Mouse (Mus musculus) stomach, embryonic 14.5 days (tissue): ENCODE data around the gene Fam72a. TPM values are rescaled to one million over a fixed set of nuclear protein-coding genes. Genes with fewer than 3 reads are reported as not detected.
A peak's percentile ranks its signal among the peaks of the same experiment; 100 is the strongest.
"Not testable (repeated sequence)": the region's sequence is repeated elsewhere in the genome, so short reads cannot be mapped to it uniquely, and the experiment has no call there.

Experiments
- ATAC-seq: fragments of 200-750 bp; cut with Nextera tagmentation; 2 replicates; pipeline ENCODE4 v1.8.0; 2017; ENCODE audit warnings: low read depth, moderate TSS enrichment; ENCODE audit not compliant: insufficient number of reproducible peaks, insufficient read depth, low FRiP score
- H3K27ac ChIP-seq: fragments of 300-500 bp; sonication (generic); 2 replicates; pipeline ENCODE4 v1.5.1; 2014; ENCODE audit warnings: mild to moderate bottlenecking, low read length, moderate library complexity, mixed read lengths
- H3K27me3 ChIP-seq: fragments of 300-500 bp; sonication (generic); 2 replicates; pipeline ENCODE4 v1.6.1; 2014; ENCODE audit warnings: low read length, control low read depth, mixed read lengths; ENCODE audit not compliant: control insufficient read depth, insufficient read depth
- H3K36me3 ChIP-seq: fragments of 300-500 bp; sonication (generic); 2 replicates; pipeline ENCODE4 v1.6.1; 2014; ENCODE audit warnings: mild to moderate bottlenecking, control low read depth, low read length, moderate library complexity, mixed read lengths; ENCODE audit not compliant: control insufficient read depth, insufficient read depth
- H3K4me1 ChIP-seq: fragments of 300-500 bp; sonication (generic); 2 replicates; pipeline ENCODE4 v1.6.1; 2014; ENCODE audit warnings: low read length, control low read depth, mixed read lengths; ENCODE audit not compliant: control insufficient read depth, insufficient read depth
- H3K4me2 ChIP-seq: fragments of 300-500 bp; sonication (generic); replicated peaks from 2 replicates; pipeline ENCODE4 v1.6.1; 2014; ENCODE audit warnings: low read depth, low read length, control low read depth
- H3K4me3 ChIP-seq: fragments of 300-500 bp; sonication (generic); 2 replicates; pipeline ENCODE4 v1.5.1; 2014; ENCODE audit warnings: low read depth, low read length, control low read depth
- H3K9ac ChIP-seq: fragments of 300-500 bp; sonication (generic); replicated peaks from 2 replicates; pipeline ENCODE4 v1.6.1; 2014; ENCODE audit warnings: low read depth, mild to moderate bottlenecking, control low read depth, low read length, moderate library complexity, mixed read lengths
- H3K9me3 ChIP-seq: fragments of 300-500 bp; sonication (generic); 2 replicates; pipeline ENCODE4 v1.6.1; 2016; ENCODE audit warnings: low read depth, low read length, control low read depth; ENCODE audit not compliant: control insufficient read depth
- WGBS: fragments of 180-500 bp; shearing (Covaris S2); extraction: QIAGEN DNeasy Blood & Tissue Kit; methylation state at CpG from one replicate; pipeline ENCODE4 v1.1.7; 2014; 5-methylcytosine and 5-hydroxymethylcytosine counted together
- polyA plus RNA-seq: library from polyadenylated mRNA; unstranded; fragments of >200 nt; fragmentation: Nextera tagmentation; extraction: Ambion mirVana; gene quantifications from 2 replicates; pipeline ENCODE4 v1.2.1, GENCODE M21; 2014

The Fam72a gene
- polyA plus RNA-seq, 1 experiment from 2014 or later, result 3.2 TPM

DNA sequence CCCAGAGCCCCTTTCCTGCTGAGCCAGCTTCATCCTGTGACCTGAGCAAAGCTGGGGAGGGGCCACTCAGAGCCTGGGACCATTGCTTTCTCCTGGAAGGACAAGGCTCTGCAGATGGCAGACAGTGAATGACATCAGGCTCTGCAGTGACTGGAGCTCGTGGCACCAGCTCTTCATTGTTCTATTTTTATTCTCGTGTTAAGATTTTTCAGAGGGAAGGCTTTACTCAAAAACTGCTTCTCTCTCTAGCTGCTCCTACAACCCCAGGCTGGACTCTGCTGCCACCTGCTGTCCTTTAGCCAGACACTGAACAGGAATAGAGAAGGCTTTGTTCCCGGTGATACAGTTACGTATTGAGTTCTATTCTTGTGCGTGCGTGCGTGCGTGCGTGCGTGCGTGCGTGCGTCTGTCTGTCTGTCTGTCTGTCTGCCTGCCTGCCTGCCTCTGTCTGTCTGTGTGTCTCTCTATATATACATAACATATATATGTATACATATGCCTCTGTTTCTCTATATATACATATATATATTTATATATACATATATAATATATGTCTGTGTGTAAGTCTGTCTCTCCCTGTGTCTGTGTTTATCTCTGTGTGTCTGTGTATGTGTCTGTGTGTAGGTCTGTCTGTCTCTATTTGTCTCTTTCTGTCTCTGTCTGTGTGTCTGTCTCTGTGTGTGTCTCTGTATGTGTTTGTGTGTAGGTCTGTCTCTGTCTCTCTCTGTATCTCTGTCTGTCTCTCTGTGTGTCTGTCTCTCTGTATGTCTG, 27.5 kb downstream of the Fam72a start:
- H3K27ac ChIP-seq, result no peak overlapping the region
- ATAC-seq, result peak; percentile 86; the same call in 1 of the 2 replicates
- WGBS, result 17% methylated on average over 13 of the region's 13 CpGs
- H3K4me3 ChIP-seq, result no peak overlapping the region
- H3K9ac ChIP-seq, result no peak overlapping the region
- no peaks in the 10 kb centered on the region for H3K4me1 ChIP-seq
- no peaks in the 10 kb centered on the region for H3K36me3 ChIP-seq
- H3K27me3 ChIP-seq, result no peaks in the 10 kb centered on the region
- H3K4me2 ChIP-seq, result peak overlapping the region; percentile 27; the same call in 1 of the 2 replicates
- H3K9me3 ChIP-seq, result no peaks in the 10 kb centered on the region

DNA sequence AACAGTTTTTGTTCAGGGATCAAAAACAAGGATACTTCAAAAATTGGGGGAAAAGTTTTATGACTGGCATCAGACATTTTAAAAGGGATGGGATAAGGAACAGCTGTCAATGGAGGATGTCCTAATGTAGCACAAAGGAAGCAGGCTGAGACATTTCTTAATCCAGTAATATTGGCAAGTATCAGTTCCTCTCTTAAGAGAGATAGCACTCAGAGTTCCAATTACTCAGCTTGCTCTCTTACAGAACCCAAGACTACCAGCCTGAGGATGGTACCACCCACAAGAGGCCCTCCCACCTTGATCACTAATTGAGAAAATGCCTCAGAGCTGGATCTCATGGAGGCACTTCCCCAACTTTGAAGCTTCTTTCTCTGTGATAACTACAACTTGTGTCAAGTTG, 32.8 kb downstream of the Fam72a start:
- Histone ChIP-seq H3K36me3 (no peaks in the 10 kb centered on the region), H3K4me1 (no peaks in the 10 kb centered on the region), H3K27me3 (no peaks in the 10 kb centered on the region), H3K9ac (no peak overlapping the region), H3K4me3 (no peak overlapping the region), H3K4me2 (no peak overlapping the region), H3K9me3 (no peaks in the 10 kb centered on the region), H3K27ac (no peak overlapping the region)
- no peak for ATAC-seq

DNA sequence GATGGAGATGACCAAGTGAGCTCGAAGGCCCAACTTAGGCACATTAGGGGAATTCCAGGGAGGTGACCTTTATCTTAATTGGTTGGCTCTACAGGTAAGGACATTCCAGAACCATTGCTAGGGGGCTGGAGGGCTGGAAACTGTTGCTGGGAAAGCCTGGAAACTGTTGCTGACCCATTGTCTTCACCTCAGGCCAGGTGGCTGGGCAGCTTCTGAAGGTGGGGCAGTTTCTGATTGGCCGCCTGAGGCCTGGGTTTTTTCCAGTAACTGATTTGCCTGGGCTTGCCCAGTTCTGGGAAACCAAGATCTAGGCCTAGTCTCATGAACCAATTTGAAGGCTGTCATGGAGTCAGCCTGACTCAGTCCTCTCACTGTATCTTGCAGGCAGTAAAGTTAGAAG, 34.4 kb downstream of the Fam72a start:
- Histone ChIP-seq H3K27me3 (no peaks in the 10 kb centered on the region), H3K4me1 (no peaks in the 10 kb centered on the region), H3K4me2 (no peak overlapping the region), H3K9me3 (no peaks in the 10 kb centered on the region), H3K27ac (no peak overlapping the region), H3K36me3 (no peaks in the 10 kb centered on the region), H3K9ac (no peak overlapping the region), H3K4me3 (no peak overlapping the region)
- ATAC-seq, result no peak
- 94% methylated on average over 2 of the region's 2 CpGs for WGBS

DNA sequence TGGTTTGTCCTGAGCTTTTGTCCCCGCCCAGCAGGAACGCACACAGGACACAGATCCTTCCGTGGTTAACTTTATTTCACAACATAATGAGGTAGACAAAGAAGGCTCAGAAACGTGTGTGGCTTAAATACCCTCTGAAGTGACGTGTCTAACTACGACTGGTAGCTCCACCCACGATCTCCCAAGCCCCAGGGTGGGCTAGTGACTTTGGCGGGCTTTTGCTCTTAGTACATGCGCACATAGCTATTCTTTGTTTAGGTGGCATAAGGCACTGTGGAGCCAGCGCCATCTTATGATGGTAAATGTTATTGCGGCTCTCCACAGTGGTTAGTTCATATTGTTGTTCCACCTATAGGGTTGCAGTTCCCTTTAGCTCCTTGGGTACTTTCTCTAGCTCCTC, 38.4 kb downstream of the Fam72a start:
- not testable (repeated sequence) for H3K27me3 ChIP-seq, H3K9ac ChIP-seq, H3K4me2 ChIP-seq, H3K4me1 ChIP-seq, H3K36me3 ChIP-seq, ATAC-seq, H3K27ac ChIP-seq, H3K9me3 ChIP-seq, H3K4me3 ChIP-seq
- WGBS, result 41% methylated on average over 11 of the region's 11 CpGs

DNA sequence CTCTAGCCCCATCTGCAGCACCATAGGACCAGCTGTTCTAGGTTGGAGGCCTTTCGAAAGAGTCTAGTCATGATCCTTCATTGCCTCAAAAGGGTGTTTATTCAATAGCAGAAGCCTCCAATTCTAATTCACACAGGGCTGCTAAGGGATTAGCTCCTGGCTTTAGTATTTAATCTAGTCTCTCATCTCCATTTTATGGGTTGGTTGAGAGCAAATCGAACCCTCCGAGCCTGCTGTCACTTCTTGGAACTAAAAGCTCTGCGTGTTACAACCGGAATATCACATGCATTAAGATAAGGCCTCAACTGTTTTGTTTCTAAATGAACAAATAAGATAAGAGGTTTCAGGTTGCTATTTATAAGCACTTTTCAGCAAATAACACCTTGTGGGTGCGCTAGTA, 42.0 kb downstream of the Fam72a start:
- WGBS, result 78% methylated on average over 6 of the region's 6 CpGs
- Histone ChIP-seq H3K9me3 (no peaks in the 10 kb centered on the region), H3K4me2 (no peak overlapping the region), H3K4me3 (no peak overlapping the region), H3K27ac (no peak overlapping the region), H3K4me1 (no peaks in the 10 kb centered on the region), H3K36me3 (no peaks in the 10 kb centered on the region), H3K9ac (no peak overlapping the region), H3K27me3 (no peaks in the 10 kb centered on the region)
- no peak for ATAC-seq

DNA sequence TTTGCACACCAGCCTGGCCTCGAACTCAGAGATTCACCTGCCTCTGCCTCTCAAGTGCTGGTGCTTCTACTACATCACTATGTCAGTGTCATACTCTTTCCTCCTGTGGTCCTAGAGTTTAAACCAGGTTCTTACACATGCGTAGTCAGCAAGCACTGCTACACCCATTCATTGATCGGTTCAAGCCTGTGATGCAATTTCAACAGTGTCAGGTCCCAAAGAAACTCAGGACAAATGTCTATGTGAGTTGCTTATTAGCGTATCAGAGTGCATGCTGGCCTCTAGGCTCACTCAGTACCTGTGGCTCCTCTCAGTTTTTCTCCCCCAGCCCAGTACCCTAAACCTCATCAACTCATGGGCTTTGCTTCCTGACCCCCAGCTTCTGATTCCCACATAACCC, 42.7 kb downstream of the Fam72a start:
- Histone ChIP-seq H3K4me2 (no peak overlapping the region), H3K27me3 (no peaks in the 10 kb centered on the region), H3K9ac (no peak overlapping the region), H3K36me3 (no peaks in the 10 kb centered on the region), H3K4me3 (no peak overlapping the region), H3K9me3 (no peaks in the 10 kb centered on the region), H3K27ac (no peak overlapping the region), H3K4me1 (no peaks in the 10 kb centered on the region)
- WGBS, result 90% methylated on average over 4 of the region's 4 CpGs
- ATAC-seq, result no peak

DNA sequence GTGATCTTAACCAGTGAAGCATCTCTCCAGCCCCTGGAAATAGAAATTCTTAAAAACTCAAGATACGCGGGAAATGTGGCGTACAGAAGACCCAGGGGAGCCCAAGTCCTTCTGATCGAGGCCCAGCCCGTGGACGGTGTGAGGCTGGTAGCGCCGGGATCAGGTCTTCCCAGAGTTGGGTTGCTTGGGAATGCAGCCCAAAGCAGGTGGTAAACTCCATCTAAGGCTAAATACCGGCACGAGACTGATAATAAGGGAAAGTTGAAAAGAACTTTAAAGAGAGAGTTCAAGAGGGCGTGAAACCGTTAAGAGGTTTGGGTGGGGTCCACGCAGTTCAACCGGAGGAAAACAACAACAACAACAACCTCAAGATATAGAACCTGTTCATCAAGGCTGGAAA, 46.0 kb downstream of the Fam72a start:
- Histone ChIP-seq H3K4me1 (no peaks in the 10 kb centered on the region), H3K9me3 (no peaks in the 10 kb centered on the region), H3K27ac (no peak overlapping the region), H3K4me2 (no peak overlapping the region), H3K4me3 (no peak overlapping the region), H3K9ac (no peak overlapping the region), H3K36me3 (no peaks in the 10 kb centered on the region), H3K27me3 (no peaks in the 10 kb centered on the region)
- 92% methylated on average over 14 of the region's 14 CpGs for WGBS
- ATAC-seq, result 0 out of 2 replicates have a peak, but pooled peaks have one; percentile 67

DNA sequence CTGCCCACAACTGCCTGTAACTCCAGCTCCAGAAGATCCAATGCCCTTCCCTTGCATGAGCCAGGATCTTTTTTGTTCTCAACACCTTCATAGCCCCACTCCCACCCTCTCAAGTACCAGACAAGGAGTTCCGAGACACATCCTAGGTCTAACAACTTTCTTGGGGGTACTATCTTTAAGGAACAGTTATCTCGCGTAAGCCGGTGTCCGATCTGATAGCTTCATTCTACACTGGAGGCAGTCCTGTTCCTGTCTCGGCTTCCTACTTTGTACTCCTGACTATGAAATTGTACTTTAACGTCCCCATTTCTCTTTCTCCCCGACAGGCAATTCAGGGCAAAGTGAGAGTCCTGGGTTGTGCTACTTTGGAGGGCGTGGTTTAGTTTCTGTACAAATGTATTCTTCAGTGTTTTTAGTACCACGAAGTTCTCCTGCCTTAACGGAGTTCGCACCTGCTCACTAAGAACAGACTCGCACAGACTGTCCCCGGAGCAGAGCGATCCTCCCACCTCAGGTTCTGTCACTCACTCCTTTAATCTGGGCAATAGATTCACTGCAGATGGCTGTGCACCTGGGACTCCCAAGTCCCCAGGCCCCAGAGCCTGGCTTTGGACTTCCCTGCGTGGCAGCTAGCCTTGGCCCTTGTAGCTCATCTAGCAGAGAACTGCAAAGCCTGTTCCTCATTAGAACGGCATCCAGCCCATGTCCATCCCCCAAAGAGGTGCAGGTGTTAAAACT, 51.4 kb downstream of the Fam72a start:
- WGBS, result 73% methylated on average over 17 of the region's 17 CpGs
- H3K9ac ChIP-seq, result no peak overlapping the region

More for the DNA sequence above, 51.4 kb downstream of the Fam72a start:
- H3K36me3 ChIP-seq, result no peaks in the 10 kb centered on the region
- H3K4me1 ChIP-seq, result no peaks in the 10 kb centered on the region
- no peak for ATAC-seq
- H3K4me2 ChIP-seq, result no peak overlapping the region
- H3K4me3 ChIP-seq, result no peak overlapping the region
- no peak overlapping the region for H3K27ac ChIP-seq
- H3K9me3 ChIP-seq, result no peaks in the 10 kb centered on the region
- H3K27me3 ChIP-seq, result no peaks in the 10 kb centered on the region
